Mouse (Mus musculus): ENCODE measurements around the gene Inpp4b. TPM values are rescaled to one million over a fixed set of nuclear protein-coding genes. Genes with fewer than 3 reads are reported as not detected.

Gene Inpp4b
- total RNA-seq, 2 experiments from 2014 or later, result 9.9 to 11.2 TPM

GRCm38 (mm10) chr8:81538310-81538709 lies 196.0 kb downstream of the Inpp4b start:
- no peak for DNase-seq (ENCODE audit: extremely low spot score in 1 of 2, low spot score in 2 of 2)
- intact Hi-C loops (cut with DNase I), result no loop called here

- DNase-seq (ENCODE audit: extremely low spot score in 1 of 2, low spot score in 2 of 2), result no peak
- intact Hi-C loops (cut with DNase I), result no loop called here
These were observed 216.2 kb downstream of the Inpp4b start for GRCm38 (mm10) chr8:81558550-81558949.

GRCm38 (mm10) chr8:81562405-81562804 lies 220.0 kb downstream of the Inpp4b start:
- intact Hi-C loops (cut with DNase I), result no loop called here
- DNase-seq (ENCODE audit: extremely low spot score in 1 of 2, low spot score in 2 of 2), result no peak

GRCm38 (mm10) chr8:81565484-81565883 lies 223.1 kb downstream of the Inpp4b start:
- no peak for DNase-seq (ENCODE audit: extremely low spot score in 1 of 2, low spot score in 2 of 2)

GRCm38 (mm10) chr8:81572319-81573104 lies 230.2 kb downstream of the Inpp4b start:
- DNase-seq (ENCODE audit: extremely low spot score in 1 of 2, low spot score in 2 of 2), result no peak
- intact Hi-C loops (cut with DNase I), result no loop called here

More at GRCm38 (mm10) chr8:81565484-81565883, 223.1 kb downstream of the Inpp4b start:
- intact Hi-C loops (cut with DNase I), result no loop called here

- no peak for DNase-seq (ENCODE audit: extremely low spot score in 1 of 2, low spot score in 2 of 2)
- intact Hi-C loops (cut with DNase I), result no loop called here
These were observed 233.0 kb downstream of the Inpp4b start for GRCm38 (mm10) chr8:81575268-81575917.

- no peak for DNase-seq (ENCODE audit: extremely low spot score in 1 of 2, low spot score in 2 of 2)
- intact Hi-C loops (cut with DNase I), result no loop called here
These were observed 236.6 kb downstream of the Inpp4b start for GRCm38 (mm10) chr8:81578951-81579350.

GRCm38 (mm10) chr8:81581817-81582437 lies 239.6 kb downstream of the Inpp4b start:
- intact Hi-C loops (cut with DNase I), result no loop called here
- DNase-seq (ENCODE audit: extremely low spot score in 1 of 2, low spot score in 2 of 2), result no peak

GRCm38 (mm10) chr8:81582906-81583305 lies 240.6 kb downstream of the Inpp4b start:
- no peak for DNase-seq (ENCODE audit: extremely low spot score in 1 of 2, low spot score in 2 of 2)
- intact Hi-C loops (cut with DNase I), result no loop called here

- intact Hi-C loops (cut with DNase I), result no loop called here
- no peak for DNase-seq (ENCODE audit: extremely low spot score in 1 of 2, low spot score in 2 of 2)
These were observed 244.4 kb downstream of the Inpp4b start for GRCm38 (mm10) chr8:81586783-81587182.

GRCm38 (mm10) chr8:81594134-81594714 lies 251.9 kb downstream of the Inpp4b start:
- no peak for DNase-seq (ENCODE audit: extremely low spot score in 1 of 2, low spot score in 2 of 2)
- intact Hi-C loops (cut with DNase I), result no loop called here

GRCm38 (mm10) chr8:81599209-81599608 lies 256.9 kb downstream of the Inpp4b start:
- DNase-seq (ENCODE audit: extremely low spot score in 1 of 2, low spot score in 2 of 2), result no peak
- intact Hi-C loops (cut with DNase I), result no loop called here

GRCm38 (mm10) chr8:81601136-81601535 lies 258.8 kb downstream of the Inpp4b start:
- DNase-seq (ENCODE audit: extremely low spot score in 1 of 2, low spot score in 2 of 2), result no peak
- intact Hi-C loops (cut with DNase I), result no loop called here

GRCm38 (mm10) chr8:81608082-81608481 lies 265.7 kb downstream of the Inpp4b start:
- DNase-seq (ENCODE audit: extremely low spot score in 1 of 2, low spot score in 2 of 2), result no peak
- intact Hi-C loops (cut with DNase I), result no loop called here

- no peak for DNase-seq (ENCODE audit: extremely low spot score in 1 of 2, low spot score in 2 of 2)
- intact Hi-C loops (cut with DNase I), result no loop called here
These were observed 266.7 kb downstream of the Inpp4b start for GRCm38 (mm10) chr8:81609064-81609463.

GRCm38 (mm10) chr8:81612611-81613010 lies 270.3 kb downstream of the Inpp4b start:
- intact Hi-C loops (cut with DNase I), result no loop called here

GRCm38 (mm10) chr8:81614135-81614534 lies 271.8 kb downstream of the Inpp4b start:
- no peak for DNase-seq (ENCODE audit: extremely low spot score in 1 of 2, low spot score in 2 of 2)
- intact Hi-C loops (cut with DNase I), result no loop called here

More at GRCm38 (mm10) chr8:81612611-81613010, 270.3 kb downstream of the Inpp4b start:
- no peak for DNase-seq (ENCODE audit: extremely low spot score in 1 of 2, low spot score in 2 of 2)

- DNase-seq (ENCODE audit: extremely low spot score in 1 of 2, low spot score in 2 of 2), result no peak
- intact Hi-C loops (cut with DNase I), result no loop called here
These were observed 272.2 kb downstream of the Inpp4b start for GRCm38 (mm10) chr8:81614605-81615004.

GRCm38 (mm10) chr8:81615552-81615951 lies 273.2 kb downstream of the Inpp4b start:
- intact Hi-C loops (cut with DNase I), result no loop called here
- DNase-seq (ENCODE audit: extremely low spot score in 1 of 2, low spot score in 2 of 2), result no peak

Data from left cerebral cortex, postnatal 10 days (tissue).